Mouse (Mus musculus) olfactory bulb, adult 2 months (tissue): ENCODE results near the gene Bnc2.

ENCODE experiments used
- CTCF ChIP-seq: fragments of 200-500 bp; IDR thresholded peaks from 2 replicates; pipeline ENCODE4 v1.5.1; 2012; ENCODE audit warnings: low read depth, mild to moderate bottlenecking, low read length, moderate library complexity; ENCODE audit not compliant: insufficient read depth
- POLR2A ChIP-seq: fragments of 200-500 bp; IDR thresholded peaks from 2 replicates; pipeline ENCODE4 v1.6.1; 2012; ENCODE audit warnings: mild to moderate bottlenecking, low read depth, low read length, moderate library complexity; ENCODE audit not compliant: insufficient read depth

DNA sequence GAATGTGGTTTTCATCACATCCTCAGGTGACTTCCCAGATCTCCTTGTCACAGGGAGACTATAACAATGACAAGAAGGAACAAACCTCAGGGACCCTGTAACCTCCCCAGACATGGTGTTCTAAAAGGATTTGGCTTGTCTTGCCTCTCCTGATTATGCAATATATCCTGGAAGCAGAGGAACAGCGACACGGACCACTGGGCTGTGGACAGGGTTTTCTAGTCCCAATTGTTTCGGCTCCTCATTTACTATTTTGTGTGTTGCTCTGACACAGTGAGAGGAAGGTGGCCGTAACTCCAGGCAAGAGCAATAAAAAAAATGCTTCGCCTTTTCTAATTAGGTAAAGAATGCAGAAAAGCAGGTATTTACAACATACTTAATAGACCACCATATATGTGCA is 51.8 kb downstream of the Bnc2 start:
- TF ChIP-seq CTCF (no peak), POLR2A (no peak)
